Mouse (Mus musculus) C2C12 (cell line): ENCODE results near the gene Hmgxb4.

Experiments
- CTCF ChIP-seq: IDR thresholded peaks from one replicate; pipeline ENCODE4 v1.5.1; 2011; ENCODE audit not compliant: control insufficient read depth, insufficient read depth, insufficient read length
- MYOG ChIP-seq: IDR thresholded peaks from one replicate; pipeline ENCODE4 v1.6.1; 2011; ENCODE audit not compliant: control insufficient read depth, insufficient read length; ENCODE audit errors: extremely low read depth
- USF1 ChIP-seq: IDR thresholded peaks from one replicate; pipeline ENCODE4 v1.6.1; 2011; ENCODE audit warnings: low read depth, mild to moderate bottlenecking, control low read depth, moderate library complexity

DNA sequence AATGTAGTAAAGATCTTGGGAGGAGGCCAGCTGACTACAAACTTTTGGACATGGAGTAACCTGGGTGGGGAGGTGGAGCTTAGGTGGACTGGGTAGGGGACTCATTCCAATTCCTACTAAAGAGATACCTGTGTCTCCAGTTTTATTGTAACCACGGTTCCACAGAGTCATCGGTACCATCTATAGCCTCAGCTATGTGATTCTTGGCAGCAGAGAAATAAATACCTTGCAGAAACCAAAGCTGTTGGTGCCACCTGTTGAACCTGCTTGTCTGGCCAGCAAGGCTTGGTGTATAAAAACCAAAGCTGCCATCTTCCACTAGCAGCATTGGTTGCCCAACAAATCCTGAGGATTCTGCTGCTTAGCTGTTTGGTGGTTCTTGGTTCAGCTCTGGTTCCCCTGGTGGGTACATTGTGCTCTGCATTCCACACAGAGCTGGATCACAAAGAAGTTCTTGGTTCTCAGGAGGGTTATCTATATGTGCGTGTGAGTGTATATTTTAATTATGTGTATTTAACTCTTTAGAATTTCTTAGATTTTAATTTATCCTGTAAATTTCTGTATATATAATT is 37.4 kb downstream of the Hmgxb4 start:
- TF ChIP-seq CTCF (no peak), USF1 (no peak), MYOG (no peak)
